Mouse (Mus musculus) small intestine, adult 2 months (tissue): ENCODE results near the gene Izumo1r.

Experiments
- CTCF ChIP-seq: fragments of 200-500 bp; IDR thresholded peaks from 2 replicates; pipeline ENCODE4 v1.5.1; 2012; ENCODE audit warnings: low read depth, mild to moderate bottlenecking, control low read depth, inconsistent platforms, low read length, moderate library complexity, mixed read lengths; ENCODE audit not compliant: insufficient replicate concordance, insufficient read length; ENCODE audit errors: extremely low read depth
- POLR2A ChIP-seq: fragments of 200-500 bp; IDR thresholded peaks from 2 replicates; pipeline ENCODE4 v1.6.1; 2012; ENCODE audit warnings: low read depth, mild to moderate bottlenecking, control low read depth, inconsistent platforms, low read length, moderate library complexity

- TF ChIP-seq CTCF (no peak), POLR2A (no peak)
These were observed 42.2 kb upstream of the Izumo1r start for GRCm38 (mm10) chr9:14945919-14946318.
